Mouse (Mus musculus): ENCODE data around the gene Mipol1. TPM values are rescaled to one million over a fixed set of nuclear protein-coding genes. Genes with fewer than 3 reads are reported as not detected.
"Not testable (repeated sequence)": the region's sequence is repeated elsewhere in the genome, so short reads cannot be mapped to it uniquely, and the experiment has no call there.

The Mipol1 gene
- polyA plus RNA-seq, 1 experiment from 2014 or later: 10.2 TPM

- Histone ChIP-seq H3K4me3 (no peak overlapping the region), H3K36me3 (no peaks in the 10 kb centered on the region), H3K27ac (no peak overlapping the region), H3K27me3 (ENCODE audit: insufficient read depth, poor library complexity, severe bottlenecking) (no peaks in the 10 kb centered on the region), H3K9me3 (no peaks in the 10 kb centered on the region), H3K4me1 (no peaks in the 10 kb centered on the region)
- no peak for DNase-seq (ENCODE audit: low spot score)
- 74% methylated on average over 4 of the region's 4 CpGs for WGBS
These were observed 170.0 kb downstream of the Mipol1 start for GRCm38 (mm10) chr12:57400186-57400585.

GRCm38 (mm10) chr12:57401126-57401525 lies 170.9 kb downstream of the Mipol1 start:
- no peaks in the 10 kb centered on the region for H3K36me3 ChIP-seq
- 71% methylated on average over 7 of the region's 7 CpGs for WGBS
- H3K4me3 ChIP-seq: no peak overlapping the region
- no peaks in the 10 kb centered on the region for H3K9me3 ChIP-seq
- no peak overlapping the region for H3K27ac ChIP-seq
- H3K27me3 ChIP-seq (ENCODE audit: insufficient read depth, poor library complexity, severe bottlenecking): no peaks in the 10 kb centered on the region
- no peak for DNase-seq (ENCODE audit: low spot score)
- H3K4me1 ChIP-seq: no peaks in the 10 kb centered on the region

- WGBS: 87% methylated on average over 6 of the region's 6 CpGs
- H3K4me1 ChIP-seq: no peaks in the 10 kb centered on the region
These were observed 172.1 kb downstream of the Mipol1 start for GRCm38 (mm10) chr12:57402360-57402759.

GRCm38 (mm10) chr12:57409976-57410375 lies 179.7 kb downstream of the Mipol1 start:
- Histone ChIP-seq H3K36me3 (no peaks in the 10 kb centered on the region), H3K27me3 (ENCODE audit: insufficient read depth, poor library complexity, severe bottlenecking) (no peaks in the 10 kb centered on the region), H3K9me3 (no peaks in the 10 kb centered on the region), H3K4me1 (no peaks in the 10 kb centered on the region), H3K27ac (no peak overlapping the region), H3K4me3 (no peak overlapping the region)
- no peak for DNase-seq (ENCODE audit: low spot score)

More at GRCm38 (mm10) chr12:57402360-57402759, 172.1 kb downstream of the Mipol1 start:
- H3K4me3 ChIP-seq: no peak overlapping the region
- no peak overlapping the region for H3K27ac ChIP-seq
- H3K9me3 ChIP-seq: no peaks in the 10 kb centered on the region
- no peaks in the 10 kb centered on the region for H3K27me3 ChIP-seq (ENCODE audit: insufficient read depth, poor library complexity, severe bottlenecking)
- no peaks in the 10 kb centered on the region for H3K36me3 ChIP-seq
- no peak for DNase-seq (ENCODE audit: low spot score)

- Histone ChIP-seq H3K27me3 (ENCODE audit: insufficient read depth, poor library complexity, severe bottlenecking) (no peaks in the 10 kb centered on the region), H3K4me1 (no peaks in the 10 kb centered on the region), H3K36me3 (no peaks in the 10 kb centered on the region), H3K9me3 (no peaks in the 10 kb centered on the region), H3K27ac (no peak overlapping the region), H3K4me3 (no peak overlapping the region)
- DNase-seq (ENCODE audit: low spot score): no peak
- WGBS: 78% methylated on average over 3 of the region's 3 CpGs
These were observed 183.6 kb downstream of the Mipol1 start for GRCm38 (mm10) chr12:57413833-57414232.

- Histone ChIP-seq H3K36me3 (no peaks in the 10 kb centered on the region), H3K4me3 (no peak overlapping the region), H3K27ac (no peak overlapping the region), H3K4me1 (no peaks in the 10 kb centered on the region), H3K27me3 (ENCODE audit: insufficient read depth, poor library complexity, severe bottlenecking) (no peaks in the 10 kb centered on the region), H3K9me3 (no peaks in the 10 kb centered on the region)
- DNase-seq (ENCODE audit: low spot score): no peak
- 93% methylated on average over 5 of the region's 5 CpGs for WGBS
These were observed 194.7 kb downstream of the Mipol1 start for GRCm38 (mm10) chr12:57424902-57425301.

GRCm38 (mm10) chr12:57428243-57428642 lies 198.0 kb downstream of the Mipol1 start:
- H3K27ac ChIP-seq: no peak overlapping the region
- H3K36me3 ChIP-seq: no peaks in the 10 kb centered on the region
- DNase-seq (ENCODE audit: low spot score): no peak
- H3K9me3 ChIP-seq: no peaks in the 10 kb centered on the region
- H3K27me3 ChIP-seq (ENCODE audit: insufficient read depth, poor library complexity, severe bottlenecking): no peaks in the 10 kb centered on the region
- WGBS: 91% methylated on average over 3 of the region's 3 CpGs
- H3K4me1 ChIP-seq: no peaks in the 10 kb centered on the region
- no peak overlapping the region for H3K4me3 ChIP-seq

GRCm38 (mm10) chr12:57428767-57429166 lies 198.5 kb downstream of the Mipol1 start:
- Histone ChIP-seq H3K27ac (no peak overlapping the region), H3K9me3 (no peaks in the 10 kb centered on the region), H3K4me1 (no peaks in the 10 kb centered on the region), H3K36me3 (no peaks in the 10 kb centered on the region), H3K4me3 (no peak overlapping the region), H3K27me3 (ENCODE audit: insufficient read depth, poor library complexity, severe bottlenecking) (no peaks in the 10 kb centered on the region)
- DNase-seq (ENCODE audit: low spot score): no peak
- 72% methylated on average over 2 of the region's 2 CpGs for WGBS

- not testable (repeated sequence) for H3K27ac ChIP-seq; H3K36me3 ChIP-seq; H3K27me3 ChIP-seq (ENCODE audit: insufficient read depth, poor library complexity, severe bottlenecking); H3K9me3 ChIP-seq; DNase-seq (ENCODE audit: low spot score); H3K4me1 ChIP-seq; H3K4me3 ChIP-seq
- WGBS: 73% methylated on average over 8 of the region's 8 CpGs
These were observed 206.9 kb downstream of the Mipol1 start for GRCm38 (mm10) chr12:57436939-57437659.

GRCm38 (mm10) chr12:57444281-57444903 lies 214.2 kb downstream of the Mipol1 start:
- Histone ChIP-seq H3K4me3 (no peak overlapping the region), H3K27ac (no peak overlapping the region), H3K9me3 (no peaks in the 10 kb centered on the region), H3K27me3 (ENCODE audit: insufficient read depth, poor library complexity, severe bottlenecking) (no peaks in the 10 kb centered on the region), H3K36me3 (no peaks in the 10 kb centered on the region), H3K4me1 (no peaks in the 10 kb centered on the region)
- no peak for DNase-seq (ENCODE audit: low spot score)
- 61% methylated on average over 10 of the region's 10 CpGs for WGBS

GRCm38 (mm10) chr12:57447331-57447730 lies 217.1 kb downstream of the Mipol1 start:
- 71% methylated on average over 3 of the region's 3 CpGs for WGBS
- no peaks in the 10 kb centered on the region for H3K27me3 ChIP-seq (ENCODE audit: insufficient read depth, poor library complexity, severe bottlenecking)

GRCm38 (mm10) chr12:57449299-57449698 lies 219.1 kb downstream of the Mipol1 start:
- H3K4me1 ChIP-seq: no peaks in the 10 kb centered on the region
- H3K27me3 ChIP-seq (ENCODE audit: insufficient read depth, poor library complexity, severe bottlenecking): no peaks in the 10 kb centered on the region
- no peaks in the 10 kb centered on the region for H3K9me3 ChIP-seq
- H3K4me3 ChIP-seq: no peak overlapping the region
- no peak overlapping the region for H3K27ac ChIP-seq
- 65% methylated on average over 1 of the region's 1 CpGs for WGBS
- no peaks in the 10 kb centered on the region for H3K36me3 ChIP-seq
- no peak for DNase-seq (ENCODE audit: low spot score)

More at GRCm38 (mm10) chr12:57447331-57447730, 217.1 kb downstream of the Mipol1 start:
- no peak for DNase-seq (ENCODE audit: low spot score)
- no peaks in the 10 kb centered on the region for H3K9me3 ChIP-seq
- H3K4me3 ChIP-seq: no peak overlapping the region
- H3K27ac ChIP-seq: no peak overlapping the region
- no peaks in the 10 kb centered on the region for H3K36me3 ChIP-seq
- no peaks in the 10 kb centered on the region for H3K4me1 ChIP-seq

- 87% methylated on average over 5 of the region's 5 CpGs for WGBS
- no peaks in the 10 kb centered on the region for H3K27me3 ChIP-seq (ENCODE audit: insufficient read depth, poor library complexity, severe bottlenecking)
- H3K4me3 ChIP-seq: no peak overlapping the region
- no peak overlapping the region for H3K27ac ChIP-seq
- H3K9me3 ChIP-seq: no peaks in the 10 kb centered on the region
- no peak for DNase-seq (ENCODE audit: low spot score)
- H3K36me3 ChIP-seq: no peaks in the 10 kb centered on the region
- no peaks in the 10 kb centered on the region for H3K4me1 ChIP-seq
These were observed 219.9 kb downstream of the Mipol1 start for GRCm38 (mm10) chr12:57450017-57450583.
